Mouse (Mus musculus): ENCODE results near the gene Mt1. TPM values are rescaled to one million over a fixed set of nuclear protein-coding genes. Genes with fewer than 3 reads are reported as not detected.

The Mt1 gene
- polyA plus RNA-seq, 1 experiment = 325 TPM

DNA sequence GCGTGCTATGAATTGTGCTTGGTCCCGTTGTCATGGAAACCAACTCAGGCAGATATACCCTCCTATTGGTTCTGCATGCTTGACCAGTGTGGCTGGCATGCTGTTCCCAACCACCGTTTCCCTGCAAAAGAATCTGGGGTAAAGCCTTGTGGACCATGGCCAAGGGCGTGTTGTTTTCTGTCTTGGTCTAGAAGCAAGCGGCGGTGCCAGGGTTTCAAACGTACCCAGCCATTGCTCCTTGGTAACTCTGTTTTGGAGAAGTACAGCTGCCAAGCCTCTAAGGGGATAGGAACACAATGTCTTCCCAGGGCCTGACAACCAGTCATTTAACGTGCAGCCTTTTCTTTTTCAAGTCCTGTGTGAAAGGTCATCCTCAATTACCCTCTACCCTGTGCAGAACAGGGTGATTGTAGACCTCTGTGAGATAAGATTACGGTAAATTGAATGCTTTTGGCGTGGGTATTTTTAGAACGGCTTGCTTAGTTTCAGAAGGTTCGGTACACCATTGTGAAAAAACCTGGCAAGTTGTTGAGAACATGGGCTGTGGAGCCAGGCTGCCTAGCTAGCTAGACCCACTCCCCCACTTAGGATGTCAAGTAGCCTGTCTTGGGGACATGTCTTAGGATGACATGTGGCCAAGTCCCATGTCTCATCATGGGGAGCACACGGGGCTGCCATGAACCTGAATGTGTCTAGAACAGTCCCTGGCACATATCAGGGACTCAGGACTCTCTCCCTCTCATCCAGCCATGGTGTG lies 10.6 kb downstream of the Mt1 start:
- Histone ChIP-seq H3K27me3 (ENCODE audit: control insufficient read depth, insufficient read depth, low read length) (no peaks in the 10 kb centered on the region), H3K36me3 (ENCODE audit: control insufficient read depth, insufficient read depth, low read length) (no peaks in the 10 kb centered on the region), H3K4me3 (ENCODE audit: extremely low read depth, insufficient read depth, insufficient read length) (no peak overlapping the region), H3K4me1 (ENCODE audit: control insufficient read depth, insufficient read depth, insufficient read length) (peaks cover 6% of the 10 kb centered on the region; the same call in 1 of the 2 replicates), H3K27ac (ENCODE audit: insufficient read depth, low read length) (no peak overlapping the region)
- TF ChIP-seq POLR2A (IDR thresholded peaks at IDR 0.05; ENCODE audit: low read depth, low read length) (no peak), CTCF (IDR thresholded peaks at IDR 0.05; ENCODE audit: extremely low read depth, insufficient read depth, insufficient read length, insufficient replicate concordance) (no peak)
- WGBS = 78% methylated on average over 13 of the region's 13 CpGs
- no peak for DNase-seq (ENCODE audit: low read depth in 1 of 2, low spot score in 2 of 2)

DNA sequence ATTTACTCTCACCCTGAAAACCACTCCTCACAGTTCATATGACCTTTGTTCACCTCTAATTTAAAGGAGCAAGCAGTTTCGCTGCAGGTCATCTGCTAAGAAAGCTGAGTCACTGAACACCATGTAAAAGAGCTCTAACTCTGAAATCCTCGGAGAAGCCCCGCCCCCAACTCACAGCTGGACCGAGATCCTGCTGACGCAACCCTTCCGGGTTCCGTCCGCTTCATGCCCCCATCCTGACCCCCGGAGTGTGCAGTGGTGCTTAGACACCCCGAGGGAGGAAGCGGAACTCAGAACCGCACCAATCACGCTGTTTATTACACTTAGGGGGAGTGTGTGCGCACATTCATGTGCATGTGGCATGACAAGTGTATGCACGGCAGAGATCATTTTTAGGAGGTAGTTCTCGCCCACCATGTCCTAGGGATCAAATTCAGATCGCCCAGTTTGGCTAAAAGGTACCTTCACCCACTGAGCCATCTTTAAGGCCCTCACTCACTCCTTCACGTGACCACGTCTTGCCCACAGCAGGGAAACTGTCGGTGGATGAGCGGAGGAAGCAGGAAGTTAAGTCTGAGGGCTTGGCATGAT lies 12.3 kb downstream of the Mt1 start:
- Histone ChIP-seq H3K4me1 (ENCODE audit: control insufficient read depth, insufficient read depth, insufficient read length) (peaks cover 6% of the 10 kb centered on the region; the same call in 1 of the 2 replicates), H3K36me3 (ENCODE audit: control insufficient read depth, insufficient read depth, low read length) (no peaks in the 10 kb centered on the region), H3K4me3 (ENCODE audit: extremely low read depth, insufficient read depth, insufficient read length) (peak overlapping the region; percentile 31; the same call in 1 of the 2 replicates), H3K27me3 (ENCODE audit: control insufficient read depth, insufficient read depth, low read length) (no peaks in the 10 kb centered on the region), H3K27ac (ENCODE audit: insufficient read depth, low read length) (peak overlapping the region; percentile 17; the same call in 1 of the 2 replicates)
- DNase-seq (ENCODE audit: low read depth in 1 of 2, low spot score in 2 of 2) = peak; percentile 75 to 79
- no peak for TF ChIP-seq CTCF (IDR thresholded peaks at IDR 0.05; ENCODE audit: extremely low read depth, insufficient read depth, insufficient read length, insufficient replicate concordance)
- TF ChIP-seq POLR2A (IDR thresholded peaks at IDR 0.05; ENCODE audit: low read depth, low read length) = no peak
- WGBS = 7% methylated on average over 21 of the region's 21 CpGs

DNA sequence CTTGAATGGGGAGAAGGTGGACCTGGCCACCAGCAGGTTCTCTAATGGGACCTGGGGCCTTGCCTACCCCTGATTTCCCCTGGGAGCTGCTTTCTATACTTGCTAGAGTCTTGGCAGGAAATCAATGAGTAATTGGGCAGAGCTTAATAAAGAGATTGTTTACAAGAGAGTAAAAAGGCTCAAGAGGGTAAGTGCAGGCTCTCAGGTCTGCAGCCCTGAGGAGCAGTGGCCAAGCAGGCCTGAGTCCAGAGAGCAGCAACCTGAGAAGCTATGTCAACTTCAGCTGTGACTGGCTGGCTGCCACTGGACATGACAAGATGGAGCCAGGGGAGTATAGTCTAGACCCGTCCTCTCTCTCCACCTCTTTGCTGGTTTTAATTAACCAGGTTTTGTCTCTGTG lies 14.0 kb downstream of the Mt1 start:
- TF ChIP-seq POLR2A (IDR thresholded peaks at IDR 0.05; ENCODE audit: low read depth, low read length) = no peak
- TF ChIP-seq CTCF (IDR thresholded peaks at IDR 0.05; ENCODE audit: extremely low read depth, insufficient read depth, insufficient read length, insufficient replicate concordance) = no peak
- Histone ChIP-seq H3K4me1 (ENCODE audit: control insufficient read depth, insufficient read depth, insufficient read length) (peaks cover 4% of the 10 kb centered on the region; the same call in 1 of the 2 replicates), H3K4me3 (ENCODE audit: extremely low read depth, insufficient read depth, insufficient read length) (no peak overlapping the region), H3K36me3 (ENCODE audit: control insufficient read depth, insufficient read depth, low read length) (no peaks in the 10 kb centered on the region), H3K27ac (ENCODE audit: insufficient read depth, low read length) (no peak overlapping the region), H3K27me3 (ENCODE audit: control insufficient read depth, insufficient read depth, low read length) (no peaks in the 10 kb centered on the region)
- DNase-seq (ENCODE audit: low read depth in 1 of 2, low spot score in 2 of 2) = no peak
- 100% methylated on average over 1 of the region's 1 CpGs for WGBS

GRCm38 (mm10) chr8:94194591-94195223 lies 15.8 kb downstream of the Mt1 start:
- 90% methylated on average over 7 of the region's 7 CpGs for WGBS
- no peak overlapping the region for H3K27ac ChIP-seq (ENCODE audit: insufficient read depth, low read length)
- H3K36me3 ChIP-seq (ENCODE audit: control insufficient read depth, insufficient read depth, low read length) = no peaks in the 10 kb centered on the region
- no peak overlapping the region for H3K4me3 ChIP-seq (ENCODE audit: extremely low read depth, insufficient read depth, insufficient read length)
- no peaks in the 10 kb centered on the region for H3K27me3 ChIP-seq (ENCODE audit: control insufficient read depth, insufficient read depth, low read length)
- peaks cover 4% of the 10 kb centered on the region; the same call in 1 of the 2 replicates for H3K4me1 ChIP-seq (ENCODE audit: control insufficient read depth, insufficient read depth, insufficient read length)
- DNase-seq (ENCODE audit: low read depth in 1 of 2, low spot score in 2 of 2) = no peak
- TF ChIP-seq CTCF (IDR thresholded peaks at IDR 0.05; ENCODE audit: extremely low read depth, insufficient read depth, insufficient read length, insufficient replicate concordance) (no peak), POLR2A (IDR thresholded peaks at IDR 0.05; ENCODE audit: low read depth, low read length) (no peak)

DNA sequence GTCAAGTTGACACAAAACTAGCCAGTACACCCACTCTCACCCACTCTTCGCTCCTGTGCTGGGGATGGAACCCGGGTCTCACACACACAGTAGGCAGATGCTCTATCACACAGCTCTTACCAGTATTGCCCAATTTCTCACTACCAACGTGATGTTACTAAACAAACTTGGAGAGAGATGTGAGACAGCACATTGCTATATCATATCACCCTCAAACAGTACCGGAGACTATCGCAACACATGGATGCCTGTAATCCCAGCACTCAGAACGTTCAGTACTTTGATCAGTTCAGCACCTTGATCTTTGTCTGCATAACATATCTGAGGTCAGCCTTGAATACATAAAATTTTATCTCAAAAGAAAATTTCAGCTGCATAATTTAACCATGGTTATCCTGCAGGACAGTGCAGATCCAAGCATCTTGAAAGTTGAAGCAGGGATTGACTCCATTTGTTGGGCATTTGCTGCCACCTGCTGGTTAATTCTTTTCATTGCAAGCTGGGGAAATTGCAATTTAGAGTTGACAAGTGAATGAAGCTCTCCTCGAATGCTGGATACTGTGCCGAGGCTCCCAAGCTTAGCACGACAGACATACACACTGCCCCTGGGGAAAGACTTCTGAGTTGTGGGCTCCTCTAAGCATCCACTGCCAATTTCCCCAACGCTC lies 20.5 kb downstream of the Mt1 start:
- H3K4me1 ChIP-seq (ENCODE audit: control insufficient read depth, insufficient read depth, insufficient read length) = no peaks in the 10 kb centered on the region
- WGBS = 43% methylated on average over 10 of the region's 10 CpGs

DNA sequence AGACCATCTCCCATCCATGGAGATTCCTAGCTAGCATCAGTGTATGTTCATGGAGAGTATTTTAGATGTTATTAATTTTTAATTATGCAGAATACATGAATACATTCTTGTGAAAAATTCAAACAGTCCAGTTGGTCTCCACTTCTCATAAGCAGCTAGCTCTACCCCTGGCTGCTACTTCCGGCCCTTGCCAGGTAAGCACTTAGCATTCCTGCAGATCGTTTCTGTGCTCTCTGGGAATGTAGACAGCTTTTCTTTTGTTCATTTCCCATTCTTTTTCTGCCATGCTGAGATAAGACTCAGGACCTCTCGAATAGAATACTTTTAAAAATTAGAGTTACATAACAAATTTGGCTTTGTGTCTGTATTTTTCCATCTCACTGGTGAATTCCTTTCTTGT lies 25.2 kb downstream of the Mt1 start:
- Histone ChIP-seq H3K36me3 (ENCODE audit: control insufficient read depth, insufficient read depth, low read length) (no peaks in the 10 kb centered on the region), H3K27me3 (ENCODE audit: control insufficient read depth, insufficient read depth, low read length) (no peaks in the 10 kb centered on the region), H3K4me3 (ENCODE audit: extremely low read depth, insufficient read depth, insufficient read length) (no peak overlapping the region), H3K4me1 (ENCODE audit: control insufficient read depth, insufficient read depth, insufficient read length) (no peaks in the 10 kb centered on the region), H3K27ac (ENCODE audit: insufficient read depth, low read length) (no peak overlapping the region)
- WGBS = 70% methylated on average over 3 of the region's 3 CpGs
- DNase-seq (ENCODE audit: low read depth in 1 of 2, low spot score in 2 of 2) = no peak
- TF ChIP-seq POLR2A (IDR thresholded peaks at IDR 0.05; ENCODE audit: low read depth, low read length) (no peak), CTCF (IDR thresholded peaks at IDR 0.05; ENCODE audit: extremely low read depth, insufficient read depth, insufficient read length, insufficient replicate concordance) (no peak)

More for the DNA sequence above, 20.5 kb downstream of the Mt1 start:
- DNase-seq (ENCODE audit: low read depth in 1 of 2, low spot score in 2 of 2) = peak; percentile 23 to 45
- TF ChIP-seq CTCF (IDR thresholded peaks at IDR 0.05; ENCODE audit: extremely low read depth, insufficient read depth, insufficient read length, insufficient replicate concordance) (peak; percentile 50; the same call in 1 of the 2 replicates), POLR2A (IDR thresholded peaks at IDR 0.05; ENCODE audit: low read depth, low read length) (no peak)
- Histone ChIP-seq H3K27ac (ENCODE audit: insufficient read depth, low read length) (no peak overlapping the region), H3K36me3 (ENCODE audit: control insufficient read depth, insufficient read depth, low read length) (no peaks in the 10 kb centered on the region), H3K4me3 (ENCODE audit: extremely low read depth, insufficient read depth, insufficient read length) (no peak overlapping the region), H3K27me3 (ENCODE audit: control insufficient read depth, insufficient read depth, low read length) (no peaks in the 10 kb centered on the region)
